Mouse (Mus musculus): ENCODE results near the gene Gadl1.

Gene Gadl1

DNA sequence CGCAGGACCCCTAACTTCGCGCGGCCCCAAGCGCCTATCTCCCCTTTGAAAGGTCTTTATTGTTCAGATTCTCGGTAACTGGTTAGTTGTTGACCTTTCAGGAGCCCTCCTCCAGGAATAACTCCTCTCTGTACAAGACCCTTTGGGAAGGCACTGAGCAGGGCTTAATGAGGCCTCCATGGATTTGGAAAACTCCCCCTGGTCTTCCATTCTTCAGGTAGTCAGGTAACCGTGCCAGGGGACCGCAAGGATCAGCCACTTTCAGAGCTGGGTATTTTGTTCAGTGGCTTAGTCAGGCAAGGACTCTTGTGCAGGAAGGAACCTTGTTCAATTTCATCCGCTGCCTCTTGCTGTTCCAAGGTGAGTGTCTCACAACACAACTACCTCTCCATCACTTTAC is at the start of gene Gadl1:
Gadl1 (plus strand) TSS at position 301 of the 400 bp plus-strand sequence.
- DNase-seq = no peak

DNA sequence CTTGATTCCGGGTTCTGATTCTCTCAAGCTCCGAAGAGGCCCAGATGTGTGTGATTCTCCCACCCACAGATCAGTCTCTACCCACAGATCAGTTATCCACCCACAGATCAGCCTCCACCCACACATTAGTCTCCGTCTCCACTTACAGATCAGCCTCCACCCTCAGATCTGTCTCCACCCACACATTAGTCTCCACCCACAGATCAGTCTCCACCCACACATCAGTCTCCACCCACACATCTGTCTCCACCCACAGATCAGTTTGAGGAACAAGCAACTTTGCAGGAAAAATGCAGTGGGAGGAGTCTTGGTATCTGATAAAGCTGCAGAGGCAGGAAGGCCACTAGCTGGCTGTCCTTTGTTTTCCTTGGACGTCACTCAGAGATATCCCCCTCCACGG is 46.5 kb upstream of the Gadl1 start:
- no peak for DNase-seq

GRCm38 (mm10) chr9:115863326-115863725 is 45.9 kb upstream of the Gadl1 start:
- no peak for DNase-seq

DNA sequence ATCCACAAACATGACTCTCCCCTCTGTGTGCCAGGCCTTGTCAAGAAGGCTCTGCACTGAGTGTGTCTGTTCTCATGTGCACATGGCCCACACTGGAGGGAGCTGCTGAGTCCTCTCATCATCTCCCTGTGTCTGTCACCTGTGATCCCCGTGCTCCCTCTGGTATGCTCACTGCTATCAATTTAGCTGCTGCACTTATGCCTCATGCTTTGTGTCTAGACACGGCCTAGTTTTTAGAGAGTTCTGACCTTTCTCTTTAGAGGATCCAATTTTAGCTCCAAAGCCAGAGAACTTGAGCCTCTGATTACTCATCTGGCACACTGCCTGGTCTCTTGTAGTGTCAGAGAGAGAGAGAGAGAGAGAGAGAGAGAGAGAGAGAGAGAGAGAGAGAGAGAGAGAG is 42.0 kb upstream of the Gadl1 start:
- no peak for DNase-seq

DNA sequence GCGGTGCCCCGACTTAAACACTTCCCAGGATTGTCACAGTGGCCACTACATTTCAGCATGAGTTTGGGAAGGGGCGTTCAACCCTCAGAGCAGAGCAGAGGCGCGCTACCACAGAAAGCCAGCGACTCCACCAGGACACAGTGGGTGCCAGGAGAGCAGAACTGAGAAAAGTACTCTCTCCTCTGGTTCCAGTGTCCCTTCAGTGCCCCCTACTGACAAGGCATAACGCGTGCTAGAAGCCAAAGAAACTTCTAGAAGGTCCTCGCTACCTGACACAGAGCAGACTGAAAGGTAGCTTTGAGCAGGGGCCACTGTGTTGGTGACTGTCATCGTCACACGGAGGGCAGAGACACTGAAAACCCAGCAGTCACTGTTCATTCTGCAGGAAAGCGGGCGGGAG is 39.1 kb upstream of the Gadl1 start:
- no peak for DNase-seq

- no peak for DNase-seq
Observed at GRCm38 (mm10) chr9:115870640-115871039, 38.6 kb upstream of the Gadl1 start.

- DNase-seq = no peak
Observed at GRCm38 (mm10) chr9:115880500-115880899, 28.8 kb upstream of the Gadl1 start.

GRCm38 (mm10) chr9:115881137-115881536 is 28.1 kb upstream of the Gadl1 start:
- no peak for DNase-seq

DNA sequence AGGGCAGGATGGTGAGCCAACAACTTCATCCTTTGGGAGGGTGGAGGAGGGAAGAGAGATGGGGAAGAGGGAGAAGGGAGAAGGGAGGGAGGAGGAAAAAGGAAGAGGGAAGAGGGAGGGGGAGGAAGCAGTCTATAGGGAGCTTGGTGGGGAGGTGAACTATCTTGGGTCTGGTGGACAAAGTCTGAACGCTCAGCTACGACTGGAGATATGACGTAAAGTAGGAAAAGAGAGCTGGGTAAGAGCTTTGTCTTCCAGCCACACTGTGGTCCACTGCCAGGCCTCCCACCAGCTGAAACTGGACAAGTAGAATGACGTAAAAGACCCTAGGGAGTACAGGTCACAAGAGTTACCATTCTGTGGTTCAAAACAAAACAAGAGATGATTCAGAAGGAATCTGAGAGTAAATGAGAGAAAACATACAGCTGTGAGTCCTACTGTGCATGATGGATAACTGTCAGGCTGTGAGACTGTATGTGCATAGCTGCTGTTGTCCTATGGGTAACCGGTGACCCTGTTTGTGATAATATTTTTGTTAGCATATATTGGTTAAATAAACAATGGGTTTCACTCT is 26.5 kb upstream of the Gadl1 start:
- DNase-seq = no peak

DNA sequence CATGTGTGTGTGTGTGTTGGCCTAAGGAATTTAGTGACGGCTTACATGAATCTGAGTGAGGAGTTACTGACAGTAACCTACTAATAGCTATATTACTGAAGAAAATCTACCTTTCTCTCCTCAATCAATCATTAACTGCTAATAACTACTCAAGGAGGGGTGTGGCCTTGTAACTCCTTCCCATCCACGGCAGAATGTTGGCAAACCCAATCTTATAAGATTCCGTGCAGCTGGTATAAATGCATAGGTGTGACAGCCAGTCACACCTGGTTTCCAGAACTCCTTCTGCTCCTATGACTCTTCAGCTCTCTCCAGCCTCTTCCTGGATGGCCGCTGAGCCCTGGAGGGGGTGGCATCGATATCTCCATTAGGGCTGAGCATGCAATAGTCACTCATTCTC is 25.8 kb upstream of the Gadl1 start:
- DNase-seq = no peak

DNA sequence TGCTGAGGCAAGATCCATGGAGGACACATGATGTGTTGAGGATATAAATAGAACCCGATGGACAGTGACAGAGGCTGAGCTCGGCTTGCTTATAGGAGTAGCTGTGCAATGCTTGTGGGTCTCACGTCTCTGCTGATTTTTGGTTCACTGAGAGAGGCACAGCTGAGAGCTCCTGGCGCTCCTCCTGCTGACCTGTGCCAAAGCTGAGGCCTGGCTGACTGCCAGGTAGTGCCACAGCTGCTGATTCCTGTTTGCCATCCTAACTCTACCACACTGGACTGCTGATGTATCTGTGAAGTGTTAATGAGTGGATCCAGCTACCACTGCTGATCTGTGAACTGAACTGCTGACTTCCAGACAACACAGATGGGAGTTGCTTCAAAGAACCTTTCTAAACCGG is 21.7 kb upstream of the Gadl1 start:
- DNase-seq = no peak

DNA sequence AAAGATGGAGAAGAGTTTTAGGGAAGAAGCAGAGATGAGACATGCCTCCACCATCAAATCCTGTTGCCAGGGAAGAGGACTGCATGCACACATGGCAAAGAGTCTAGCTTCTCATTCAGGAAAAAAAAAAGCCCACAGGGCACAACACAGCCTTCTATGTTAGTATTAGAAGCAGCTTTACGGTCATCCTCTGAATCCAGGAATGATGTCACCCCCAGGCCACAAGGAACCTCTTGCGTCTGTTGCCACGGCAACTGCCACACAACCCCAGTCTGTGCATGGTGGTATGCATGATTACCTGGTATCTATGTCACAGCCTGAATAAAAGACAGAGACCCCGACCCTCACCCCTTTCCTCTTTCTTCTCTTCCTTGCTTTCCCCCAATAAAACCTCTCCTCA is 16.1 kb upstream of the Gadl1 start:
- no peak for DNase-seq

- no peak for DNase-seq
Observed at GRCm38 (mm10) chr9:115893947-115894346, 15.3 kb upstream of the Gadl1 start.

DNA sequence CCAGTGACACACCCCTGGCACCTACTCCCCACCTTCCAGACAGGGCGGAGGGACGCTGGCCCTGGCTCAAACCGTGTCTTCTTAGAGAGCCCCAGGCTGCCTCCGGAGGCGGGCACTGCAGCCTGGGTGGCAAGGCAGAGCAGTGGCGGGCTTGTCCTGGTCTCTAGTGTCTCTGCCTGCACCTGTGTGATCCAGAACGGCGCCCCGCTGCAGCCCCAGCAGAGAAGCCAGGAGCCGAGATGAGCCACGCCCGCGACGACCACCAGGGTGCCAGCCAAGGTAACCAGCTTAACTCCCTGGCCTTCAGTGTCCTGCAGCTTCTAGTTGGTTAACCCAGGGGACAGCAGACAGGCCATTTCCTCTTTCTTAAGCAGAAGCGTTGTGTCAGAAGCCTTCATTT is 930 bp upstream of the Gadl1 start:
- no peak for DNase-seq

DNA sequence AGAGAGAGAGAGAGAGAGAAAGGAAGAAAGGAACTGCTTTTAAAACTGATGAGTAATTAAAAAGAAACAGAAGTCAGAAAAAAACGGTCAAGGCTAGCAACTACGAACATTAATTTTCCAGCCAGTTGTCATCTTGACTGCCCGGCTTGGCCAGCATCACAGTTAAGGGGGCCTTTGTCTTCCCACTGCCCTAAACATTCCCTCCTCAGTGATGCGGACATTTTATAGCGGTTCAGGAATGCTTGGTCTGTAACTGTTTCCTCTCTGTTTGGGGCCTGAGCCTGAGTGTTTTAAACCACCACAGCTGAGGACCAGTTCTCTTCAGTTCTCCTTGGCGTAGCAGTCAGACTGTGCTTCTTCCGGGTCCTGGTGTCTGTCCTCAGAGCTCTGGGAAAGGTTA is 4.8 kb downstream of the Gadl1 start:
- no peak for DNase-seq

DNA sequence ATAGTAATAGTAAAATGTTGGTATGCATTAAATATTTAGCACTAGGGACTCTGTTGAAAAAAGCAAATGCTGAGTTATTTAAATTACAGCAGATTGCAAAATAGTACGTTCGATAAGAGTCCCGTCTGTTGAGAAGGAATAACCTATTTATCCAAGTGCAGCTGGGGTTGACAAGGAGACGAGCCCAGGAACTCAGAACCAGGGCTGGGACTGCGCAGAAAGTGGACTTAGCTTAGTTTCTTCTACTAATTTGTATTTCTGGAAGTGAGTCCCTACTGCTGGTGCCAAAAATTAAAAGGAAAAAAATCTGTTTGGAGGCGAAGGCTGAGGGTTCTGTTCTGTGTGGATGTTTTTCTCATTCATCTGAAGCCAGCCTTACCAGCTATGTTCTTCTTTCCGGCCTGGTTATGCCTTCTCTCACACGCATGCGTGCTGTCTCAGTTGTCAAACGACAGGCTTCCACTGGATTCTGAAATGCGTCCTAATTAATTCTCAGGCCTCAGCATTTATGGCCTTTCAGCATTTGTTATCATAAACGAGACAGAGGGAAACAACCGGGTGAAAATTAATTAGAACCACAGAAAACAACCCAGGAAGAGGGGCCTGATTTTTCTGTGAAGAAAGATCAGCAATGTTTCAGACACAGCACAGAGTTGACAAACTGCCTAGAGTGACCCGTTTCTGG is 6.5 kb downstream of the Gadl1 start:
- no peak for DNase-seq

GRCm38 (mm10) chr9:115919736-115920135 is 10.5 kb downstream of the Gadl1 start:
- no peak for DNase-seq

DNA sequence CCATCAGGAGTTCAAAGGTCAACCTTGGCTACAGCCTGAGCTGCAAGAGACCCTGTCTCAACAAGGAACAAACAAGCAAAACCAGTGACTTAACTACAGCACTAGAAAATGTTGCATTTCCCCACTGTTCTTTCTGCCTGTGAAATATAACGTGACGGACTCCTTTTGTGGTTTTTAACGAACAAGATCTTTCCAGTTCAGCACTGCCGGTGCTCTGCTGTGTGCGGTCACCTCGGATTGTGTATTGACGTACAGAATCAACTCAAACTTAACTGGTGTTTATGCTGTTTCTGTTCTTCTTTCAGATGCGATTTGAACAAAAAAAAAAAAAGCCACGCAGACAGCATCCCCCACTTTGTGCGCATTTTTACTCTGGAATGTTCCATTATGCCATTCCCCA is 13.4 kb downstream of the Gadl1 start:
- no peak for DNase-seq

DNA sequence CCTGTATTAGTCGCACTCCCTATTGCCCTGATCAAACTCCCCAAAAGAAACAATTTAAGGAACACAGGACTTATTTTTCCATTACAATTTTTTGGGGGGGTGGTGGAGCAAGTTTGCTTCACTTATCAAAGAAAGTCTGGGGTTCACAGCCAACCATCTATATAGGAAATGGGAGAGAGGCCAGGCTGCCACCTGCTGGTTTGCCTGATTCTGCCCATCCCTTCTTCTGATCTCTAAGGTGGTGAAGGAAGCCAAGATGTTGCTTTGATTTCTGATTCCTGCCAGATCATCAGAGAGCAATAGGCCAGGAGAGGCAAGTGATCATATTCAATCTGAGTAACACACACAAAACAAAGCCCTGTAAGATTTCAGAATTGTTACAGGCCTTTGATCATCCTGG is 14.8 kb downstream of the Gadl1 start:
- DNase-seq = no peak

DNA sequence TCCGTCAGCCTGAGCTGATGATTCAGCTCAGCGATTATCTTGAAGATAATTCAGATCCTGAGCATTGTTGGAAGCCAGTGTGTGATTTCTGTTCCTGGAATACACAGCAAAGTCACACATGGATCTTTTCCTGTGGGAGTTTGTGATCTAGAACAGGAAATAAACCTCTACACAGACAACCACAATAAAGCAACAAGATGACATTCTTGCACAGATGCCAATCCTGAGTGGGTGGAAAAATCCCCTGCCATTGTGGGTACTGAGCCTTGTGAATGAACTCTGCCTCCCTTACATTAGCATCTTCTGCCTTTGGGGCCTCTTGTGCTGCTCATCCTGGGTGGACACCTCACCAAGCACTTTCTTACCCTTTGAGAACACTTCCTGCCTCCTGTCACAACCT is 22.5 kb downstream of the Gadl1 start:
- no peak for DNase-seq

GRCm38 (mm10) chr9:115932741-115933140 is 23.5 kb downstream of the Gadl1 start:
- no peak for DNase-seq

DNA sequence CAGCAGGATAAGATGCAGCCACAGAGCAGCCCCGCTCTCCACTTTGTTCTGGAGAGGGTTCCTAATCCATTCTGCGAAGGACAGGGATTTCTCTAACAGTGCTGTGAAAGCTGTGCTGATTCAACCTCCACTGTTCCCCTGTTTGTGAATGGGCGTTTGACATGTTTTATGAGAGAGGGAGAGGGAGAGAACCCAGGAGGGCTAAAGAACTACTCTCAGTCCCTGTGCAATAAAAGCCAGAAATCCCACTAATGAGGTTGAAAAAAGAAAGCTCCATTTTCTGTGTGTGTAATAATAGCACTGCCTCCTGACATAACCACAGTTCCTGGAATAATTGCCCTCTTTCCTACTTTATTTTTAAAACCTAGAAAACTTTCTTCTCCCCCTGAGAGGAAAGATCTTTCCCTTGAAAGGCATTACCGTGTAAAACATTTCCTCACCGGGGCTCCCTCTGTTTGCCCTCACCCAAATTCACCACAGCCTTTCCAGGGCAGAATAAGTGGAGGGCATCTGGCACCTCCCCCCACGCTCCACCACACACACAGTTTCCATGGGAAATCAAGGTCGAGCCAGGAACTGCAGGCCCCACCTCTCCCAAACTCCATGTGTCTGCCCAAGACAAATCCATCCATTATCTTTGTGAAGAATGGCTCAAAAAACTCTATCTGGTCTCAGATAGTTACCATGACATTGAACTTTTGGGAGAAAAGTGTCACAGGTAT is 24.1 kb downstream of the Gadl1 start:
- no peak for DNase-seq

DNA sequence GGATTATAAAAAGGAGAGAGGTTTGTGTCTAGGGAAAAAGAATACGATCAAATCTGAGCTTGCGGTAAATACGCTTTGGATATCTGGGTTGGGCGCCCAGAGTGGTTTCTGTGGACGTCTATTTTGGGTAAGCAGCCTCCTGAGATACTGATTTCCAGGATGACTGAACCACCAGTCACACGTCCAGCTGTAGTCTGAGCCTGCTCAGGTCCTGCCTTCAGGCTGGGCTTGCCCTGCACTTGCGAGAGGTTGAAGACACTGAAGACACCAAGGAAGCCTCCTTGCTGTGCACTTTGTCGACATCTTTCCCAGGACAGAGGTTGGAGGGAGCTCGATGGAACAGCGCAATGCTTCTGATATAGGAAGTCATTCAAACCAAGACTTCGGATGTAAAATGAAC is 25.0 kb downstream of the Gadl1 start:
- DNase-seq = no peak

GRCm38 (mm10) chr9:115936350-115936749 is 27.1 kb downstream of the Gadl1 start:
- DNase-seq = no peak

GRCm38 (mm10) chr9:115937915-115938314 is 28.7 kb downstream of the Gadl1 start:
- no peak for DNase-seq

Measured in cerebellum, adult 11-12 months (tissue).